Mouse (Mus musculus): Measurements from ENCODE around the gene Tns1. TPM values are rescaled to one million over a fixed set of nuclear protein-coding genes. Genes with fewer than 3 reads are reported as not detected.

Tns1 gene
- polyA plus RNA-seq, 1 experiment from 2014 or later, result 84.7 TPM

DNA sequence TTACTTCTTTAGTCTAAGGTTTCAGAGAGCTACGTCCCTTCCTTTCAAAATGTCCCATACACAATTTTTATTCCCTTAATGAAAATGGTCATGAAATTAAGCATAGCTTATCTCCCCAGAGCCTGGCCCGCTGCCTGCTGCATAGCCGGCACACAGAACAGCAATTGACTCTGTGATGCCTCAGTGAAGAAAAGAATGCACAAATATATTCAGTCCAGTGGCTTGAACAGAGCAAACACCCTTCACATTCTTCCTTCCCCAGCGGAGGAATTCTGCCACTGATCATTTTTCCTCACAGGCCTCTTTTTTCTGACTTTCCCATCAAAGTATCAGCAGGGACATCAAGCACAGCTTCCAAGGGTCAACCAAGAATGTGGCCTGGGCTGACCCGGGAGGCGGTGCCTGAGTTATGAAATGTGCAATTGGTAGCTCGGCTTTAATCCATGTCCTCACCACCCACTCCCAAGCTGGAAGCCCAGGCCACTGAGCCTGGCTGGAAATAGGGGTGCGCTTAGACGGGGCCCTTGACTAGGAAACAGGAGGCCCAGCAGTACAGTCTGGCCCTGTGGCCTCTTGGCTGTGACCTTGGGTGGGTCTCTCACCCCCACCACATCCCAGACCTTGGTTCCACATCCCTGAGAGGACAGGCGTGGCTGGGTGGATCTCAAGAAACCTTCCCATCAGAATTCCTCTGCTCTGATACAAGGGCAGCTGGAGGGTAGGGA is 191.7 kb downstream of the Tns1 start:
- no peak overlapping the region for H3K27ac ChIP-seq
- H3K79me2 ChIP-seq (ENCODE audit: inconsistent target), result no peaks in the 10 kb centered on the region
- WGBS (ENCODE audit: missing documents), result 94% methylated on average over 10 of the region's 10 CpGs
- no peak overlapping the region for H3K4me3 ChIP-seq (ENCODE audit: inconsistent target)
- no peaks in the 10 kb centered on the region; the same call in 1 of the 2 replicates for H3K36me3 ChIP-seq (ENCODE audit: inconsistent target)

DNA sequence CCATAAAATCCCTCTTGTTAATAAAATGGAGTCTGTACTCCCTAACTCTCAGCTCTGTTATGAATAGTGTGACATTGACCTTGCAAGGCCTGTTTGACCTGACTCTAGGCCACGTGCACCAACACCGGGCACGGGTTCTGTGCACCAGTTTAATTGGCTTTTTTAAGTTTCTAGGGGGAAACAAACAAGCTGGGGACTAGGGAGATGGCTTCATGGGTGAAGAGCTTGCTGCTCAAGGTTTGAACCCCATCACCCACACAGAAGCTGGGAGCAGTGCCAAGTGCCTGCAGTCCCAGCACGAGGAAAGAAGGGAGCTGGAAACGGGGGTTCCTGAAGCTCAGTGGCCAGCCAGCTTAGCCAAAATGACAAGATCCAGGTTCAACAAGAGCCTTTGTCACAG is 192.4 kb downstream of the Tns1 start:
- no peak overlapping the region for H3K27ac ChIP-seq
- H3K4me3 ChIP-seq (ENCODE audit: inconsistent target), result no peak overlapping the region
- WGBS (ENCODE audit: missing documents), result 79% methylated on average over 5 of the region's 5 CpGs
- H3K36me3 ChIP-seq (ENCODE audit: inconsistent target), result peaks cover 3% of the 10 kb centered on the region; the same call in 1 of the 2 replicates
- no peaks in the 10 kb centered on the region for H3K79me2 ChIP-seq (ENCODE audit: inconsistent target)

GRCm38 (mm10) chr1:73930411-73931134 is 193.7 kb downstream of the Tns1 start:
- H3K79me2 ChIP-seq (ENCODE audit: inconsistent target), result no peaks in the 10 kb centered on the region
- peaks cover 4% of the 10 kb centered on the region; the same call in 1 of the 2 replicates for H3K36me3 ChIP-seq (ENCODE audit: inconsistent target)
- WGBS (ENCODE audit: missing documents), result 61% methylated on average over 8 of the region's 8 CpGs
- no peak overlapping the region for H3K4me3 ChIP-seq (ENCODE audit: inconsistent target)
- no peak overlapping the region for H3K27ac ChIP-seq

DNA sequence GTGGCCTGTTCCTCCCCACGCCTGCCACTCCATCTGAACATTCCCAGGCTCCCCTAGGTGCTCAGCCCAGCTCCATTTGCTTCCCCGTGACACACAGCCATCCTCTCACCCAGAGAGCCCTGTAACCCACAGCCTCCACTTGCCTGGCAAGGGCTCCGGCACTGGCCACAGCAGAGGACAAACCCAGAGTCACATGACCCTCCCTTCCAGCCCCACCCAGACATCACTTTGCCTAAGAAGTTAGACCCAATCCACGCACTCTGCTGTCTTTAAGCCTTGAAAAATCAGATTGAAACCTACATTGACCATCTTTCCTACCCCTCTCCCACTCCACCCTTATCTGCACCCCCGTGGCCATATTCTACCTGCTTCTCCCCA is 194.3 kb downstream of the Tns1 start:
- 90% methylated on average over 5 of the region's 5 CpGs for WGBS (ENCODE audit: missing documents)
- H3K27ac ChIP-seq, result no peak overlapping the region
- H3K4me3 ChIP-seq (ENCODE audit: inconsistent target), result no peak overlapping the region
- H3K36me3 ChIP-seq (ENCODE audit: inconsistent target), result peaks cover 10% of the 10 kb centered on the region; the same call in 1 of the 2 replicates
- H3K79me2 ChIP-seq (ENCODE audit: inconsistent target), result no peaks in the 10 kb centered on the region

DNA sequence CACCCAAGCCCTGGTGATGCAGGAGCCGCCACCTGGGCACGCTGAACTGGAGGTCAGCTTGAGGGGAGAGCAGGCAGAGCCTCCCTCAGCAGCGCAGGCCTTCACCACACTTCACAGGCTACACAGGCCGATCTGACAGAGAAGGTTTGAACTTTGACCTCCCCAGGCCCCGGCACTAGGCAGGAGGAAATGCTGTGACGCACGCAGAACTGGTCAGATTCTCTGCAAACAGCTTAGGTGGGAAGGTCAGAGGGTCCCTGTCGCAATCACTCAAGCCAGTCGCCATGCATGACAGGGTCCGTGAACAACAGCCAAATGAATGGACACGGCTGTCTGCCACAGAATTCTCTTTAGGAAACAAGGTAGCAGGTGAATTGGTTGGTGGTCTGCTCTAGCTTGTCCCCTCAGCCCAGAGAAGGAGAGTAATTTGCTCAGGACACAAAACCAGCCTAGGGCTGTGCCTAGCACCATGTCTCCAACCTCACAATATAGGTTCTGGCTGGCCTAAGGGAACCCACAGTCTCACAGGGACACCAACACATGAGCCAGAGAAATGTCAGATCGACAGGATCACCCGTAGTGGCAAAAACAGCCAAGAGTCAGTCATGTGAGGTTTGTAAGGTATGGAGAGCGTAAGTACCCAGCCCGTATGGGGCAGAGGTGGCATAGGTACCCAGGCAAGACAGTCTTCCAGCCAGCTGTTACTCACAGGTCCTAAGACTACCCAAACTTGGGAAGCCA is 194.9 kb downstream of the Tns1 start:
- 92% methylated on average over 15 of the region's 15 CpGs for WGBS (ENCODE audit: missing documents)

DNA sequence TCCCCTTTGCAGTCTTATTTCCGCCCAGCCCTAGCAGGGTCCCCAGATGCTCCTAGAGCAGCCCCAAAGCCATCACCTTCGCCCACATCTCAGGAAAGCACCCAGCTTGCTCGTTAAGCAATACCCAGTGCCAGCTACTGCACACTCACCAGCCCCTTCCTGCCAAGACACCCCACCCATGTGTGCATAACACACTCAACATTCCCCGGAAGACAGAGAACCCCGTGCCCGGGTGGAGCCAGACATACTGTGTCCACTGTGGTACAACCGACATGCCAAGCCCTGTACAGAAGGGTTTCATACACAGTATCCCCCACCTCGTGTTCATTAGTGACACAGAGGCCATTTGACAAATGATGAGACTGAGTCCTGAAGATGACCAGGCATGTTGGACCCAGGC is 195.9 kb downstream of the Tns1 start:
- Histone ChIP-seq H3K27ac (no peak overlapping the region), H3K4me3 (ENCODE audit: inconsistent target) (no peak overlapping the region), H3K79me2 (ENCODE audit: inconsistent target) (no peaks in the 10 kb centered on the region), H3K36me3 (ENCODE audit: inconsistent target) (peaks cover 14% of the 10 kb centered on the region; the same call in 1 of the 2 replicates)
- WGBS (ENCODE audit: missing documents), result 89% methylated on average over 8 of the region's 8 CpGs

More for the DNA sequence above, 194.9 kb downstream of the Tns1 start:
- Histone ChIP-seq H3K79me2 (ENCODE audit: inconsistent target) (no peaks in the 10 kb centered on the region), H3K27ac (no peak overlapping the region), H3K4me3 (ENCODE audit: inconsistent target) (no peak overlapping the region), H3K36me3 (ENCODE audit: inconsistent target) (peaks cover 14% of the 10 kb centered on the region; the same call in 1 of the 2 replicates)

- WGBS (ENCODE audit: missing documents), result 96% methylated on average over 15 of the region's 15 CpGs
- peaks cover 14% of the 10 kb centered on the region; the same call in 1 of the 2 replicates for H3K36me3 ChIP-seq (ENCODE audit: inconsistent target)
- H3K79me2 ChIP-seq (ENCODE audit: inconsistent target), result no peaks in the 10 kb centered on the region
- H3K4me3 ChIP-seq (ENCODE audit: inconsistent target), result no peak overlapping the region
- no peak overlapping the region for H3K27ac ChIP-seq
These were observed 196.4 kb downstream of the Tns1 start for GRCm38 (mm10) chr1:73927819-73928218.

DNA sequence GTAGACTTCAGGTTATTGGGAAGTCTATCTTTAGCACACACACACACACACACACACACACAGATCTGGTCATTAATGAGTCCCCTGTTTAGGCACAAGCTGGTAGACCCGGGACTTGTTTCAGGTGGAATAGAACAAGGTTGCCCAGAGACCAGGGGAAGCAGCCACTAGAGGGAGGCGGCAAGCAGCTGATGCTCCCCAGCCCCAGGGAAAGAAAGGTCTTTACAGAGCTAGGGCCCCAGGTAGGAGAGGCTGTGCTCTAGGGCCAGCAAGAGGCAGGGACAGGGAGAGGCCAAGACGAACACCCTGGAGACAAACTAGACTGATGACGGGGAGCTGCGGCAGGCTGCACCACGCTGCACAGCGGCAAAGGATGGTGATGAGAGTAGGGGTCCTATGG is 198.0 kb downstream of the Tns1 start:
- H3K79me2 ChIP-seq (ENCODE audit: inconsistent target), result no peaks in the 10 kb centered on the region
- H3K36me3 ChIP-seq (ENCODE audit: inconsistent target), result peaks cover 14% of the 10 kb centered on the region; the same call in 1 of the 2 replicates
- WGBS (ENCODE audit: missing documents), result 90% methylated on average over 7 of the region's 7 CpGs
- no peak overlapping the region for H3K4me3 ChIP-seq (ENCODE audit: inconsistent target)
- no peak overlapping the region for H3K27ac ChIP-seq

DNA sequence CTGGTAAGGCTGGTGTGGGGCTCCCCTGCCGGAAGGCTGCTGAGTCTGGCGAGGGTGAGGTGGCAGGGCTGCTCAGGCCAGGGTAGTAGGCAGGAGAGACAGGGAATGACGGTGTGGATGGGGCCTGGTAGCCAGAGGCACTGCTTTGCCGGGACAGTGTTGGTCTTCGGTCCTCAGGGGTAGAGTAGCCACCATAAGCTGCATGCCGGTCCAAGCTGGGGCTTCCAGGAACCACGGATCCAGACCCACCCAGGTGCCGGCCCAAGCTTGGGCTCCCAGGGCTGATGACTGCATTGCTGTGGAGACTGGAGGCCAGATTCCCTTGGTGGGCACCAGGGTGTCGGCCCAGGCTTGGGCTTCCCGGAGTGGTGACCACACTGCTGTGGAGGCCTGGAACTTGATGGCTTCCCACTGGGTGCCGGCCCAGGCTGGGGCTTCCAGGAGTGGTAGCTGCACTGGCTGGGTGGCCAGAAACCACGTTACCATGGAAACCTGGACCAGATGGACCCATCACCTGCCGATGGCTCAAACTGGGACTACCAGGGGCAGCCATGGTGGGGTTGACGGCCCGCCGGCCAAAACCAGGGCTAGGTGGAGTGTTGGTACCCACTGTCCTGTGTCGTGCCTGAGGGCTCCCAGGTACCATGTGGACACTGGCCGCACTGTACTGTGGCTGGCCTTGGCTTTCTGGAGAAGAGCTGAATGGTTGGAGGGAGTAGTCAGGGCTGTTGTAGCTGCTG is 199.2 kb downstream of the Tns1 start:
- H3K36me3 ChIP-seq (ENCODE audit: inconsistent target), result peaks cover 26% of the 10 kb centered on the region
- 96% methylated on average over 18 of the region's 18 CpGs for WGBS (ENCODE audit: missing documents)
- no peaks in the 10 kb centered on the region for H3K79me2 ChIP-seq (ENCODE audit: inconsistent target)
- H3K4me3 ChIP-seq (ENCODE audit: inconsistent target), result no peak overlapping the region
- no peak overlapping the region for H3K27ac ChIP-seq

DNA sequence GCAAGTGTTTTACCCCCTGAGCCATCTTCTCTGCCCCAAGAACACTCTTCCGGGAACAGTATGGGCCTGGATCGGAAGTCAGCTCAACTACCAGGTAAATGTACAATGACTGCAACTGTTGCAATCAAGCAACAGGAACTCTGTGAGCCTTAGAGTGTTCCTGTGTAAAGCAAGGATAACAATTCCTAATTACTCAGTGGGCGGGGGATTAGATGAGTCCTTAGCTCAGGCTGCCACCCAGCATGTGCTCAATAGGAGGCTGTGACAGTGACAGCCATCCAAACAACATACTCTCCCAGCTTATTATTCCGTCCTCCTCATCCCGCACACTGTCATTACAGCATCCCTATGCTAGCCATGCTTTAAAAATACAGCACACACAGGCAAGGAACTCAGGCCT is 200.0 kb downstream of the Tns1 start:
- Histone ChIP-seq H3K36me3 (ENCODE audit: inconsistent target) (peaks cover 27% of the 10 kb centered on the region), H3K4me3 (ENCODE audit: inconsistent target) (no peak overlapping the region), H3K27ac (no peak overlapping the region), H3K79me2 (ENCODE audit: inconsistent target) (no peaks in the 10 kb centered on the region)
- 91% methylated on average over 5 of the region's 5 CpGs for WGBS (ENCODE audit: missing documents)

- WGBS (ENCODE audit: missing documents), result 52% methylated on average over 8 of the region's 8 CpGs
- no peak overlapping the region for H3K4me3 ChIP-seq (ENCODE audit: inconsistent target)
- H3K36me3 ChIP-seq (ENCODE audit: inconsistent target), result peaks cover 27% of the 10 kb centered on the region
These were observed 201.1 kb downstream of the Tns1 start for GRCm38 (mm10) chr1:73923185-73923584.

DNA sequence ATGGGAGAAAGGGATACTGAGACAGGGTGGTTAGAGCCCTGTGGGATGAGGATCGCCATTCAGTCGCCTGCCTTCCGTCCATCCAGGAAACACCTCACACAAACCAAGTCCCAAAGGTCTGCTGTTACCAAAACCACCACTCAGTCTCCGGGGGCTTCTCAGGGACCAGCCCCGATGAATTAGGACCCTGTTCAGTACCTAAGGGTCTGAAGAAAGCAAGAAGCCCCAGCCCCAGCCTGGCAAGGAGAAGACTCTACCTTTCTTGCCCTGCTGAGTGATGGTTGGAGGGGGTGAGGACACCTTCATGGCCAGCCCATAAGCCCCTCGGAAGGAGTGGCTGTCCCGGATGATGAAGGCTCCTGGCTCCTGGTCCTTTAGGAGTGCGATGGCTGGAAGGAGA is 203.5 kb downstream of the Tns1 start:
- H3K36me3 ChIP-seq (ENCODE audit: inconsistent target), result peaks cover 43% of the 10 kb centered on the region
- WGBS (ENCODE audit: missing documents), result 91% methylated on average over 8 of the region's 8 CpGs
- no peaks in the 10 kb centered on the region for H3K79me2 ChIP-seq (ENCODE audit: inconsistent target)
- H3K4me3 ChIP-seq (ENCODE audit: inconsistent target), result no peak overlapping the region
- H3K27ac ChIP-seq, result no peak overlapping the region

More at GRCm38 (mm10) chr1:73923185-73923584, 201.1 kb downstream of the Tns1 start:
- no peaks in the 10 kb centered on the region for H3K79me2 ChIP-seq (ENCODE audit: inconsistent target)
- H3K27ac ChIP-seq, result no peak overlapping the region

GRCm38 (mm10) chr1:73919909-73920308 is 204.3 kb downstream of the Tns1 start:
- no peak overlapping the region for H3K4me3 ChIP-seq (ENCODE audit: inconsistent target)
- no peaks in the 10 kb centered on the region for H3K79me2 ChIP-seq (ENCODE audit: inconsistent target)
- H3K36me3 ChIP-seq (ENCODE audit: inconsistent target), result peaks cover 39% of the 10 kb centered on the region
- 94% methylated on average over 3 of the region's 3 CpGs for WGBS (ENCODE audit: missing documents)
- H3K27ac ChIP-seq, result no peak overlapping the region

- Histone ChIP-seq H3K36me3 (ENCODE audit: inconsistent target) (peaks cover 35% of the 10 kb centered on the region), H3K79me2 (ENCODE audit: inconsistent target) (no peaks in the 10 kb centered on the region), H3K27ac (no peak overlapping the region), H3K4me3 (ENCODE audit: inconsistent target) (no peak overlapping the region)
- whole genome bisulfite sequencing (ENCODE audit: missing documents), result 91% methylated on average over 11 of the region's 11 CpGs
These were observed 206.2 kb downstream of the Tns1 start for GRCm38 (mm10) chr1:73918001-73918400.

All from macrophage (primary cell).